Mouse (Mus musculus) MEL (cell line): ENCODE data around the gene Lhfpl2.

ENCODE experiments used
- CTCF ChIP-seq, 3 experiments: IDR thresholded peaks in 2 of 3; conservative IDR thresholded peaks in 1 of 3; 2 replicates each; pipeline ENCODE4 v1.5.1; 2011 to 2012; ENCODE audit warnings: low read length in 3 of 3, low read depth in 2 of 3, mild to moderate bottlenecking in 2 of 3, improper control_type of control experiment in 1 of 3, inconsistent platforms in 1 of 3, mixed read lengths in 1 of 3, moderate library complexity in 1 of 3; ENCODE audit not compliant: control insufficient read depth in 1 of 3, insufficient read depth in 1 of 3, poor library complexity in 1 of 3, severe bottlenecking in 1 of 3
- EP300 ChIP-seq, 2 experiments: IDR thresholded peaks; 2 replicates each; pipeline ENCODE4 v1.6.1; 2011; ENCODE audit warnings: improper control_type of control experiment in 2 of 2, low read length in 2 of 2, low read depth in 1 of 2, mild to moderate bottlenecking in 1 of 2
- GATA1 ChIP-seq: IDR thresholded peaks from 2 replicates; pipeline ENCODE4 v1.6.1; 2011; ENCODE audit warnings: low read depth, low read length, improper control_type of control experiment
- POLR2A ChIP-seq, 2 experiments: IDR thresholded peaks; 2 replicates each; pipeline ENCODE4 v1.6.1; 2011 to 2012; ENCODE audit warnings: low read length in 2 of 2, mild to moderate bottlenecking in 2 of 2, control low read depth in 1 of 2, improper control_type of control experiment in 1 of 2, low read depth in 1 of 2, moderate library complexity in 1 of 2; ENCODE audit not compliant: control insufficient read depth in 1 of 2, insufficient read depth in 1 of 2, poor library complexity in 1 of 2
- POLR2AphosphoS5 ChIP-seq: IDR thresholded peaks from 2 replicates; pipeline ENCODE4 v1.6.1; 2012; ENCODE audit warnings: low read depth, borderline replicate concordance, mild to moderate bottlenecking, inconsistent platforms, low read length, moderate library complexity, mixed read lengths
- TAL1 ChIP-seq: IDR thresholded peaks from 2 replicates; pipeline ENCODE4 v1.6.1; 2012; ENCODE audit warnings: mild to moderate bottlenecking, inconsistent platforms, low read length, moderate library complexity, mixed read lengths
- TCF12 ChIP-seq: IDR thresholded peaks from 2 replicates; pipeline ENCODE4 v1.6.1; 2014; ENCODE audit warnings: low read depth, mild to moderate bottlenecking, inconsistent platforms, low read length, improper control_type of control experiment, moderate library complexity
- USF1 ChIP-seq: IDR thresholded peaks from 2 replicates; pipeline ENCODE4 v1.6.1; 2014; ENCODE audit warnings: low read depth, mild to moderate bottlenecking, inconsistent platforms, low read length, improper control_type of control experiment, moderate library complexity
- USF2 ChIP-seq, 2 experiments: IDR thresholded peaks; 2 replicates each; pipeline ENCODE4 v1.6.1; 2011 to 2012; ENCODE audit warnings: improper control_type of control experiment in 2 of 2, low read length in 2 of 2, borderline replicate concordance in 1 of 2, inconsistent platforms in 1 of 2, low read depth in 1 of 2, mild to moderate bottlenecking in 1 of 2; ENCODE audit not compliant: insufficient read depth in 1 of 2

DNA sequence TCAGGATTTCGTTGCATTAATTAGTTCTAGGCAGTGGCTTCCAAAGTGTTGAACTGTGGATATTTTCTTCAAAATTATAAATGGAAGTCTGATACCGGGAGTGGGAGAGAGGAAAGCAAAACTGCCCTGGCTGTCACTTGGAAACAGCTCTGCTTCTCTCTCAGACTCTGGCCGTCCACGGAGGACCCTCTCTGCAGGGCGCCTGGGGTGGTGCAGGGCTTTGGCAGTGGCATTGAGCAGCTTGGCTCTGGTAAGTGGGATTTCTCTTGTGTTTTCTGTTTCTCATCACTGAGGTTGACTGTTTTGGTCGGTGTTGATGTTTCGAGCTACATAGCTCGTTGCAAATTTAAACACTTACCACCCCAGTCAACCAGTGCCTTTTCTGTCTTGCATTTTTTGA lies 53.0 kb downstream of the Lhfpl2 start:
- TF ChIP-seq POLR2AphosphoS5 (no peak), POLR2A (IDR thresholded peaks at IDR 0.05; ENCODE audit: control insufficient read depth in 1 of 2, insufficient read depth in 1 of 2, low read depth in 1 of 2, low read length in 2 of 2, poor library complexity in 1 of 2) (no peak), GATA1 (no peak), TAL1 (no peak), USF1 (no peak), CTCF (IDR thresholded peaks at IDR 0.05 in 2 of 3, conservative IDR thresholded peaks at IDR 0.05 in 1 of 3; ENCODE audit: control insufficient read depth in 1 of 3, insufficient read depth in 1 of 3, low read depth in 2 of 3, low read length in 3 of 3, poor library complexity in 1 of 3, severe bottlenecking in 1 of 3) (no peak), USF2 (IDR thresholded peaks at IDR 0.05; ENCODE audit: borderline replicate concordance in 1 of 2, insufficient read depth in 1 of 2, low read depth in 1 of 2, low read length in 2 of 2) (no peak), TCF12 (no peak), EP300 (IDR thresholded peaks at IDR 0.05; ENCODE audit: low read depth in 1 of 2, low read length in 2 of 2) (no peak)
